Mouse (Mus musculus) stomach, embryonic 14.5 days (tissue): ENCODE results near the gene Itpr1. TPM values are rescaled to one million over a fixed set of nuclear protein-coding genes. Genes with fewer than 3 reads are reported as not detected.

Source experiments
- ATAC-seq: fragments of 200-750 bp; cut with Nextera tagmentation; 2 replicates; pipeline ENCODE4 v1.8.0; 2017; ENCODE audit warnings: low read depth, moderate TSS enrichment; ENCODE audit not compliant: insufficient number of reproducible peaks, insufficient read depth, low FRiP score
- H3K27ac ChIP-seq: fragments of 300-500 bp; sonication (generic); 2 replicates; pipeline ENCODE4 v1.5.1; 2014; ENCODE audit warnings: mild to moderate bottlenecking, low read length, moderate library complexity, mixed read lengths
- H3K27me3 ChIP-seq: fragments of 300-500 bp; sonication (generic); 2 replicates; pipeline ENCODE4 v1.6.1; 2014; ENCODE audit warnings: low read length, control low read depth, mixed read lengths; ENCODE audit not compliant: control insufficient read depth, insufficient read depth
- H3K36me3 ChIP-seq: fragments of 300-500 bp; sonication (generic); 2 replicates; pipeline ENCODE4 v1.6.1; 2014; ENCODE audit warnings: mild to moderate bottlenecking, control low read depth, low read length, moderate library complexity, mixed read lengths; ENCODE audit not compliant: control insufficient read depth, insufficient read depth
- H3K4me1 ChIP-seq: fragments of 300-500 bp; sonication (generic); 2 replicates; pipeline ENCODE4 v1.6.1; 2014; ENCODE audit warnings: low read length, control low read depth, mixed read lengths; ENCODE audit not compliant: control insufficient read depth, insufficient read depth
- H3K4me2 ChIP-seq: fragments of 300-500 bp; sonication (generic); replicated peaks from 2 replicates; pipeline ENCODE4 v1.6.1; 2014; ENCODE audit warnings: low read depth, low read length, control low read depth
- H3K4me3 ChIP-seq: fragments of 300-500 bp; sonication (generic); 2 replicates; pipeline ENCODE4 v1.5.1; 2014; ENCODE audit warnings: low read depth, low read length, control low read depth
- H3K9ac ChIP-seq: fragments of 300-500 bp; sonication (generic); replicated peaks from 2 replicates; pipeline ENCODE4 v1.6.1; 2014; ENCODE audit warnings: low read depth, mild to moderate bottlenecking, control low read depth, low read length, moderate library complexity, mixed read lengths
- H3K9me3 ChIP-seq: fragments of 300-500 bp; sonication (generic); 2 replicates; pipeline ENCODE4 v1.6.1; 2016; ENCODE audit warnings: low read depth, low read length, control low read depth; ENCODE audit not compliant: control insufficient read depth
- WGBS: fragments of 180-500 bp; shearing (Covaris S2); extraction: QIAGEN DNeasy Blood & Tissue Kit; methylation state at CpG from one replicate; pipeline ENCODE4 v1.1.7; 2014; 5-methylcytosine and 5-hydroxymethylcytosine counted together
- polyA plus RNA-seq: library from polyadenylated mRNA; unstranded; fragments of >200 nt; fragmentation: Nextera tagmentation; extraction: Ambion mirVana; gene quantifications from 2 replicates; pipeline ENCODE4 v1.2.1, GENCODE M21; 2014

The Itpr1 gene
- polyA plus RNA-seq, 1 experiment from 2014 or later = 13.5 TPM

GRCm38 (mm10) chr6:108446766-108447165 lies 233.9 kb downstream of the Itpr1 start:
- H3K4me3 ChIP-seq = no peak overlapping the region
- no peak for ATAC-seq
- H3K27me3 ChIP-seq = no peaks in the 10 kb centered on the region
- H3K36me3 ChIP-seq = no peaks in the 10 kb centered on the region
- no peak overlapping the region for H3K9ac ChIP-seq
- H3K4me2 ChIP-seq = no peak overlapping the region
- 0 out of 2 replicates have a peak, but pooled peaks cover 3% of the 10 kb centered on the region for H3K4me1 ChIP-seq
- 91% methylated on average over 1 of the region's 1 CpGs for WGBS
- no peaks in the 10 kb centered on the region for H3K9me3 ChIP-seq
- no peak overlapping the region for H3K27ac ChIP-seq

- no peaks in the 10 kb centered on the region for H3K27me3 ChIP-seq
- H3K4me2 ChIP-seq = no peak overlapping the region
- H3K4me1 ChIP-seq = 0 out of 2 replicates have a peak, but pooled peaks cover 3% of the 10 kb centered on the region
- no peak for ATAC-seq
- H3K9ac ChIP-seq = no peak overlapping the region
- WGBS = 60% methylated on average over 8 of the region's 8 CpGs
- H3K4me3 ChIP-seq = no peak overlapping the region
- no peaks in the 10 kb centered on the region for H3K36me3 ChIP-seq
- no peak overlapping the region for H3K27ac ChIP-seq
- H3K9me3 ChIP-seq = no peaks in the 10 kb centered on the region
Observed at GRCm38 (mm10) chr6:108447179-108447845, 234.4 kb downstream of the Itpr1 start.

- Histone ChIP-seq H3K9me3 (no peaks in the 10 kb centered on the region), H3K36me3 (no peaks in the 10 kb centered on the region), H3K4me2 (no peak overlapping the region), H3K9ac (no peak overlapping the region), H3K27me3 (no peaks in the 10 kb centered on the region), H3K27ac (no peak overlapping the region; the same call in 1 of the 2 replicates), H3K4me1 (0 out of 2 replicates have a peak, but pooled peaks cover 3% of the 10 kb centered on the region), H3K4me3 (no peak overlapping the region)
- 0 out of 2 replicates have a peak, but pooled peaks have one; percentile 42 for ATAC-seq
- 51% methylated on average over 11 of the region's 11 CpGs for WGBS
Observed at GRCm38 (mm10) chr6:108448016-108448735, 235.3 kb downstream of the Itpr1 start.

- H3K9ac ChIP-seq = no peak overlapping the region
- H3K4me1 ChIP-seq = 0 out of 2 replicates have a peak, but pooled peaks cover 3% of the 10 kb centered on the region
- no peak for ATAC-seq
- H3K9me3 ChIP-seq = no peaks in the 10 kb centered on the region
- H3K4me3 ChIP-seq = no peak overlapping the region
- no peak overlapping the region for H3K4me2 ChIP-seq
- H3K27ac ChIP-seq = no peak overlapping the region
- H3K36me3 ChIP-seq = no peaks in the 10 kb centered on the region
- 61% methylated on average over 2 of the region's 2 CpGs for WGBS
- no peaks in the 10 kb centered on the region for H3K27me3 ChIP-seq
Observed at GRCm38 (mm10) chr6:108448864-108449263, 236.0 kb downstream of the Itpr1 start.

GRCm38 (mm10) chr6:108451536-108451935 lies 238.6 kb downstream of the Itpr1 start:
- H3K4me1 ChIP-seq = peaks cover 9% of the 10 kb centered on the region
- H3K27me3 ChIP-seq = no peaks in the 10 kb centered on the region
- WGBS = 55% methylated on average over 2 of the region's 2 CpGs

GRCm38 (mm10) chr6:108453618-108454017 lies 240.7 kb downstream of the Itpr1 start:
- Histone ChIP-seq H3K9me3 (no peaks in the 10 kb centered on the region), H3K27me3 (no peaks in the 10 kb centered on the region), H3K4me3 (no peak overlapping the region), H3K4me1 (peaks cover 25% of the 10 kb centered on the region), H3K4me2 (no peak overlapping the region), H3K9ac (no peak overlapping the region), H3K27ac (no peak overlapping the region), H3K36me3 (no peaks in the 10 kb centered on the region)
- no peak for ATAC-seq
- 89% methylated on average over 5 of the region's 5 CpGs for WGBS

More at GRCm38 (mm10) chr6:108451536-108451935, 238.6 kb downstream of the Itpr1 start:
- H3K9ac ChIP-seq = no peak overlapping the region
- no peak overlapping the region for H3K27ac ChIP-seq
- no peaks in the 10 kb centered on the region for H3K9me3 ChIP-seq
- H3K36me3 ChIP-seq = no peaks in the 10 kb centered on the region
- H3K4me2 ChIP-seq = no peak overlapping the region
- no peak overlapping the region for H3K4me3 ChIP-seq
- ATAC-seq = no peak

- H3K27ac ChIP-seq = no peak overlapping the region
- no peak overlapping the region for H3K9ac ChIP-seq
- no peaks in the 10 kb centered on the region for H3K36me3 ChIP-seq
- no peak overlapping the region for H3K4me2 ChIP-seq
- peaks cover 23% of the 10 kb centered on the region for H3K4me1 ChIP-seq
- H3K9me3 ChIP-seq = no peaks in the 10 kb centered on the region
- H3K4me3 ChIP-seq = no peak overlapping the region
- no peaks in the 10 kb centered on the region for H3K27me3 ChIP-seq
- no peak for ATAC-seq
- 77% methylated on average over 16 of the region's 16 CpGs for WGBS
Observed at GRCm38 (mm10) chr6:108454061-108454891, 241.4 kb downstream of the Itpr1 start.
